Mouse (Mus musculus) CD4-positive, CD25-positive, alpha-beta regulatory T cell, adult 4 months (primary cell): Measurements from ENCODE around the gene Tmem270. TPM values are rescaled to one million over a fixed set of nuclear protein-coding genes. Genes with fewer than 3 reads are reported as not detected.

Experiments used
- ATAC-seq: one replicate; pipeline ENCODE4 v1.8.0; 2017
- polyA plus RNA-seq, 2 experiments: library from polyadenylated mRNA; unstranded; fragments of 100-300 nt; shearing (Covaris generic); gene quantifications; one replicate each; pipeline ENCODE4 v1.2.1; 2017

The Tmem270 gene
- polyA plus RNA-seq, 2 experiments from 2014 or later = not detected

GRCm38 (mm10) chr5:134926726-134927125, 20.2 kb upstream of the Tmem270 start:
- no peak for ATAC-seq

GRCm38 (mm10) chr5:134923141-134923540, 16.6 kb upstream of the Tmem270 start:
- no peak for ATAC-seq

GRCm38 (mm10) chr5:134921106-134921505, 14.6 kb upstream of the Tmem270 start:
- ATAC-seq = no peak

- no peak for ATAC-seq
Observed at GRCm38 (mm10) chr5:134920106-134920687, 13.7 kb upstream of the Tmem270 start.

GRCm38 (mm10) chr5:134919097-134919496, 12.6 kb upstream of the Tmem270 start:
- ATAC-seq = no peak

GRCm38 (mm10) chr5:134918071-134918832, 11.7 kb upstream of the Tmem270 start:
- ATAC-seq = no peak

- ATAC-seq = no peak
Observed at GRCm38 (mm10) chr5:134915311-134915710, 8.8 kb upstream of the Tmem270 start, which contains the start of gene Cldn13. Gene Cldn13, minus strand, starts transcription at chr5:134915526.

- ATAC-seq = no peak
Observed at GRCm38 (mm10) chr5:134914510-134914909, 8.0 kb upstream of the Tmem270 start.

GRCm38 (mm10) chr5:134913753-134914152, 7.2 kb upstream of the Tmem270 start:
- ATAC-seq = no peak

- ATAC-seq = no peak
Observed at GRCm38 (mm10) chr5:134913352-134913751, 6.8 kb upstream of the Tmem270 start.

GRCm38 (mm10) chr5:134911901-134912300, 5.4 kb upstream of the Tmem270 start:
- no peak for ATAC-seq

GRCm38 (mm10) chr5:134907135-134907534, 602 bp upstream of the Tmem270 start:
- ATAC-seq = peak; percentile 72

- ATAC-seq = no peak
Observed at GRCm38 (mm10) chr5:134901644-134902027, 4.9 kb downstream of the Tmem270 start.

GRCm38 (mm10) chr5:134901012-134901643, 5.4 kb downstream of the Tmem270 start:
- no peak for ATAC-seq

GRCm38 (mm10) chr5:134897596-134897995, 8.9 kb downstream of the Tmem270 start:
- ATAC-seq = no peak

- no peak for ATAC-seq
Observed at GRCm38 (mm10) chr5:134896965-134897364, 9.6 kb downstream of the Tmem270 start.

GRCm38 (mm10) chr5:134895291-134895690, 11.2 kb downstream of the Tmem270 start:
- ATAC-seq = no peak

GRCm38 (mm10) chr5:134892717-134893116, 13.8 kb downstream of the Tmem270 start:
- no peak for ATAC-seq

- no peak for ATAC-seq
Observed at GRCm38 (mm10) chr5:134891552-134891951, 15.0 kb downstream of the Tmem270 start.

GRCm38 (mm10) chr5:134890601-134891054, 15.9 kb downstream of the Tmem270 start:
- no peak for ATAC-seq

GRCm38 (mm10) chr5:134888505-134888904, 18.0 kb downstream of the Tmem270 start:
- ATAC-seq = no peak

GRCm38 (mm10) chr5:134887447-134888335, 18.8 kb downstream of the Tmem270 start:
- ATAC-seq = no peak

GRCm38 (mm10) chr5:134883077-134883476, 23.5 kb downstream of the Tmem270 start:
- no peak for ATAC-seq
